Mouse (Mus musculus): ENCODE data around the gene Flt3l.

DNA sequence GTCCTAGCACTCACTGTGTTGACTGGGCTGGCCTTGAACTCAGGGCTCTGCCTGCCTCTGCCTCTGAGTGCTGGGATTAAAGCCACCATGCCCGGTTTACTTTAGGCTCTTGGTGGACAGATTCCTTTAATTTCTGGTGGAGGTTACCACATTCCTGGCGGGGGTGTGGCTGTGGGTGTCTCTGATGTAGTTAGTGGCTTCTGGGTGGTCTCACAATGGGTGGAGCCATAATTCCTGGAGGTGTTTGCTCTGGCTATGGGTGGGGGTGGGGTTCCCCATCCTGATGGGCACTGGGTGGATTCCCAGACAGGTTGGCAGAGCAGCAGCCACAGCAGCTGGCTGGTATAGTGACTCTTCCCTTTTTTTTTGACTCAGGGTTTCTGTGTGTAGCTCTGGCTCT lies 24.3 kb downstream of the Flt3l start:
- no peak for TF ChIP-seq CTCF (IDR thresholded peaks at IDR 0.05; ENCODE audit: low read depth)
- TF ChIP-seq EP300 (IDR thresholded peaks at IDR 0.05; ENCODE audit: low read depth) = no peak

Data from liver, postnatal 0 days (tissue).